Mouse (Mus musculus) inflammation-experienced regulatory T-cells, adult 6 months (primary cell): ENCODE results near the gene Sun5. TPM values are rescaled to one million over a fixed set of nuclear protein-coding genes. Genes with fewer than 3 reads are reported as not detected.
"Not testable (repeated sequence)": the region's sequence is repeated elsewhere in the genome, so short reads cannot be mapped to it uniquely, and the experiment has no call there.

Experiments
- ATAC-seq: one replicate; pipeline ENCODE4 v1.8.0; 2017
- polyA plus RNA-seq, 3 experiments: library from polyadenylated mRNA; unstranded; fragments of 100-300 nt; shearing (Covaris generic); gene quantifications; one replicate each; pipeline ENCODE4 v1.2.1; 2017

The Sun5 gene
- polyA plus RNA-seq, result not detected

DNA sequence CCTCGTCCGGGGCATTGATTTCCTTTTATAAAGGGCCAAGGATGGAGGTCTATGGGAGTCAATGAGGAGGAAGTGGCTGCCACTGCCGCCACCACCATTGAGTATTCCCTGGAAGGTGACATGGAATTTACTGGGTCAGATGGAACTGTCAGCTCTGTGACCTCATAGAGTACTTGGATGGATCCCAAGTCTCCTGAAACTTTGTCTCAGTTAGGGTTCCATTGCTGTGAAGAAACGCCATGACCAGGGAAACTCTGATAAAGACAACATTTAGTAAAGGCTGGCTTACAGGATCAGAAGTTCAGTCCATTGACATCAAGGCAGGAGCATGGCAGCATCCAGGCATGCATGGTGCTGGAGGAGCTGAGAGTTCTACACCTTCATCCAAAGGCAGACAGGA lies at the start of gene Sun5:
TSS of gene Sun5 (minus strand) at position 101 of the 400 bp plus-strand sequence.
- ATAC-seq, result no peak

GRCm38 (mm10) chr2:153917930-153918329 lies 47.0 kb upstream of the Sun5 start, which contains the start of gene Bpifb3:
Gene Bpifb3, plus strand, starts transcription at chr2:153918230.
- no peak for ATAC-seq

DNA sequence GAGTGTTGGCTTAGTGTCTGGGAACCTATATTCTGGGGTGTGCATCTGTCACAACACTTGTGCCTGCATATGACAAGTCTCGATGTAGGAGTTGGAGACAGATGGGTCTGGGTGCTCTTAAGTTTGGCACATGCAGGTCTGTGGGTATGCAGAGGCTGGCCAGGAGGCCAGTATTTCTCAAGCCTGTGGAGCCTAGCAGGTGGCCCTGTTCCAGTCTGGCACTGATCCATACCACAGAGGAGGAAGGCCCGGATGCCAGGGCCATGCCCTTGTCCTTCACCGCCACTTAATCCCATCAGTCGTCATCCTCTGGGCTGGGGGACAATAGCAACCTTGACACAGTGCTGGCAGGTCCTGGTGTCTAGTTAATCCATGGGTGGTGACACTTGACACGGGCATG lies 43.3 kb upstream of the Sun5 start:
- no peak for ATAC-seq

DNA sequence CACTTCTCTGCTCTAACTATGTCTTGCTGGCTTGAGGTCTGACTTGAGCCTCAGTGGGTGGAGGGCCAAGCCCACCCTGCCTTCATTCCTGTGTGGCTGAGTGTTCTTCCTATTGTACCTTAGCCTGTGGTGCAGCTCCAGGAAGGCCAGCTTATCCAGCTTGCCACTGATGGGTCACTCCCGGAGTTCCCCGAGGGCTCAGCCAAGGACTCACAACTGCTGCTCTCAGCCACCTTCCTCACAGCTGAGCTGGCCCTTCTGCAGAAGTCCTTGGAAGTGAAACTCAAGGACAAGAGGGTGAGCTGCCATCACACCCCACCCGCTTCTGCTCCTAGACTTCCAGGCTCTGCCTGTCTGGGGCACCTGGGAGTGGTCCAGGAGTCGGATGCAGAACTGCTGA lies 35.7 kb upstream of the Sun5 start:
- ATAC-seq, result no peak

DNA sequence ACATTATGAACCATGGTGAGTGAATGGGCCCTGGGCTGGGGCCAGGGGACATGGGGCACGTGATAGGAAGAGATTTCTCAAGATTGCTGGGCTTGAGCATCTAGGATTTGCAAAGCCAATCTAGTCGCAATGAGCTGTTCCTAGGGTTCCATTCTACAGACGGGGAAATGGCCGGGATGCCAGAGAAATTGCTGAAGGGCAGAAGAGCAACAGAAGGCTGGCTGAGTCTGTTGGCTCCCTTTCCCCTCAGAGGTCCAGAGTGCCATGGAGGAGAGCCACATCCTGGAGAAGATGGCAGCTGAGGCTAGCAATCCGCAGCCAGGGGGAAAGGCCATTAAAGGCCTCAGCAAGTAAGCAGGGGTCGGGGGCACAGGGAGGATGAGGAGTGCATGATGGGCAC lies 31.8 kb upstream of the Sun5 start:
- no peak for ATAC-seq

- no peak for ATAC-seq
These were observed 29.2 kb upstream of the Sun5 start, which contains the start of gene Bpifb6 for GRCm38 (mm10) chr2:153900088-153900487. Gene Bpifb6, plus strand, starts transcription at chr2:153900388.

GRCm38 (mm10) chr2:153899111-153899510 lies 28.2 kb upstream of the Sun5 start:
- ATAC-seq, result no peak

- no peak for ATAC-seq
These were observed 3.9 kb upstream of the Sun5 start, which contains the start of gene Bpifb2 for GRCm38 (mm10) chr2:153874745-153875144. Gene Bpifb2, plus strand, starts transcription at chr2:153875045.

DNA sequence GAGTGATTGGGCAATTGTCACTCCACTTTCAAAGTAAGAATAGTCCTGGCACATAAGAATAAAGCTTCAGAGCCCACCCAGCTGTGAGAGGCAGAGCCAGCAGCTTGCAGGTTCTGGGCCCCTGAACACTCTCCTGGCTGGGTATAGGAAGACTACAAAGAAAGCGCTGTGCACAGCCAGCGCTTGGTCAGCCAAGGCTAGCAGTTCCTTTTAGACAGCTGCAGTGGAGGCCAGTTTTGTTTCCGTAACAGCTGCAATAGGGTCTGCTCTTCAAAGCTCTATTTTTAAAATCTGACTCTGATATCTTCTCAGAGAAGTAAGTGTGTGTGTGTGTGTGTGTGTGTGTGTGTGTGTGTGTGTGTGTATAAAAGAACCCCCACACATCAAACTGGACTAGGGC lies 8.9 kb downstream of the Sun5 start:
- no peak for ATAC-seq

DNA sequence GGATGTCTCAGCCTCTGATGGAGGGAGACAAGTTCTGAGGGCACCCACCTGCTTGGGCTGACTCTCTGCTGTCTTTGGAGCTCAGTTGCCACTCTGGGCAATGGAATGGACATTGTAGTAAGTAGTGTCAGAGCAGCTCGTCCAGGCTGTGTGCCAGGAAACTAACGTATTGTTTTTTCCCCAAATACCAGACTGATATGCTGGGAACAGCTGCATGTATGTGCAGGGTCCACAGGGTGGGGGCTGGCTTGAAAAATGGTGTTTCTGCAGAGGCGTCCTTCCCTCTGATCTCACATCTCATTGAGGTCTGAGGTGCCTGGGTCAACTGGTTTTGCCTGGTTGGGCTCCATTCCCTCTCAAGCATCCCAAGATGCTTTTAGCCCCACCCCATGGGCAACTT lies 10.2 kb downstream of the Sun5 start:
- ATAC-seq, result no peak

- no peak for ATAC-seq
These were observed 10.6 kb downstream of the Sun5 start for GRCm38 (mm10) chr2:153860315-153860714.

DNA sequence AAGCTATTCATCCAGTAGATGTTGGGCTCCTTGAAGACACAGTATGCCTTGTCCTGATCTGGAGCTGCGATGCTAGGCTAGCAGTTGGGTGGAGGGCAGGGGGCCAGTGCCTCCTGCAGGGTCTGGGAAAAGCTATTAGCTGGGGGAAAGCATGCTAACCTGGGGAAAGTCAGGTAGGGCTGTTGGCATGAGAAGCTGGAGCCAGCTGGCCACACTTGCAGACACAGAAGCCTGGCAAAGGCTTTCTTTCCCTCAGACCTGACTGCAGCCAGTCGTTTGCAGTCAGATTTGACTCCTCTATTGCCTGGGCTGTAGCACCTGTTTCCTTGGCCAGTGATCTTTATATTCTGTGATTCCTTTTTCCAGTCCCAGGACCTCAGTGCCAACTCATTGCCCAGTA lies 11.3 kb downstream of the Sun5 start:
- ATAC-seq, result no peak

DNA sequence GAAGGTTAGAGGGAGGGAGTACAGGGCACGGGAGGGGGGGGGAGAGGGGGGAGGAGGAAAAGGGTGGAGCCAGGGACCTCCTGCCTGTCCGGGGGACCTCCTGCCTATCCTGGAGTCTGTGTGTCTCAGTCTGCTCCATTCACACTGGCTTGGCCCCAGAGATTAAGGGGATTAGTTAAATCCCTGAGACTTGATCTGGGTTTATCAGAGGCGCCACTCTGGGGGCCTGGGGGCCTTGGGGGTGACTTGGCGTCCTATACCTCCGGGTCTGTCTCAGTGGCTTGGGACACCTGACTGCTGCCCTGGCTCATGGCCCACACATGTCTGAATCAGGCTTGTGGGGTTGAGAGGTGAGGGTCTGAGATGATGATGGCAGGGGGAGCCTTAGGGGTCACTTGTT lies 17.3 kb downstream of the Sun5 start:
- ATAC-seq, result no peak

DNA sequence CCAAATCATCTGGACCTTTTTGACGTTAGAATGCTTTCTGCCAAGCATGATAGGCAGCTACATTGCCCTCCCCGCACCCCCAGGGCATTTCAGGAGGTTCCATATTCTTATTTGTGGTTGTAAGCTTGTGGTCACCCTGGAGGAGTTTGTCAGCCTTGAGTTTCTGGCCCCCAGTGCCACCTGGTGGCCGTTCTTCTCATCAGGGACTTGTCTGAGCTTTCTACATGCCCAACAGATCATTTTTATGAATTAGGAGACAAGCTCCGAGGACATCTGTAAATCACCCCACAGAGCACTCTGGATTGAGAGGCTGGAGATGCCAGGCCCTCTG lies 19.9 kb downstream of the Sun5 start:
- no peak for ATAC-seq

- no peak for ATAC-seq
These were observed 20.4 kb downstream of the Sun5 start for GRCm38 (mm10) chr2:153850351-153851029.

GRCm38 (mm10) chr2:153848389-153848788 lies 22.5 kb downstream of the Sun5 start:
- no peak for ATAC-seq

DNA sequence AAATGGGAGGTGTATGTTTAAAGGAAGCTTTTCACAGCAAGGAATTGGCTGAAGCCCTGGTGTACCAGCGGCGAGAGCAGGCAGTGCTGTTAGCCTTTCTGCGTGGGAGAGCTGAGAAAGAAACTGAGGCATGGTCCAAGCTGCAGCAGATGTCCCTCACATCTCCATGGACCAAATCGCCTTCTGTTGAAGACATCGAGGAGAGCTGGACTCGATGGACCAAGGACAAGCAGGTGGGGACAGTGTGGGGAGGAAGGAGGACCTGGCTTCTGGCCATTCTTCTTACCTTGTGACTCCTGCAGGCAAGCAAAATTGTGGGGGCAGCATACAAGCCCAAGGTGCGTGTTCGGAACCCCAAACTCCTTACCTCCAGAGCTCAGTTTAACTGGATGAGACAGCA lies 28.0 kb downstream of the Sun5 start:
- ATAC-seq, result no peak

- ATAC-seq, result no peak
These were observed 37.6 kb downstream of the Sun5 start for GRCm38 (mm10) chr2:153833291-153833690.

GRCm38 (mm10) chr2:153828704-153829103 lies 42.2 kb downstream of the Sun5 start:
- ATAC-seq, result no peak

GRCm38 (mm10) chr2:153827171-153827830 lies 43.6 kb downstream of the Sun5 start:
- ATAC-seq, result no peak

DNA sequence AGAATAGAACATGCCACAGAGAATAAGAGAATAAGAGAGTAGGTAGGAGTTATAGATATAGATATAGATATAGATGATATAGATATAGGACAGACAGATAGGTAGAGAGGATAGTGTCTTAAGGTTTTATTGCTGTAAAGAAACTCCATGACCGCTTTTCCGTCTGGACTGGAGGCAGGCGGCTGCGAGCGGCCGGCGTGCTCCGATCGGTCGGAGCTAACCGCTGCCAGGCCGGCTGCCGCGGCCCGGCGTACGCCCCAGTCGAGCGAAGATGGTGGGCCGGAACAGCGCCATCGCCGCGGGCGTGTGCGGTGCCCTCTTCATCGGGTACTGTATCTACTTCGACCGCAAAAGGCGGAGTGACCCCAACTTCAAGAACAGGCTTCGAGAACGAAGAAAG lies 45.0 kb downstream of the Sun5 start:
- not testable (repeated sequence) for ATAC-seq

GRCm38 (mm10) chr2:153824593-153824992 lies 46.3 kb downstream of the Sun5 start:
- no peak for ATAC-seq

GRCm38 (mm10) chr2:153822005-153822543 lies 48.8 kb downstream of the Sun5 start:
- no peak for ATAC-seq

DNA sequence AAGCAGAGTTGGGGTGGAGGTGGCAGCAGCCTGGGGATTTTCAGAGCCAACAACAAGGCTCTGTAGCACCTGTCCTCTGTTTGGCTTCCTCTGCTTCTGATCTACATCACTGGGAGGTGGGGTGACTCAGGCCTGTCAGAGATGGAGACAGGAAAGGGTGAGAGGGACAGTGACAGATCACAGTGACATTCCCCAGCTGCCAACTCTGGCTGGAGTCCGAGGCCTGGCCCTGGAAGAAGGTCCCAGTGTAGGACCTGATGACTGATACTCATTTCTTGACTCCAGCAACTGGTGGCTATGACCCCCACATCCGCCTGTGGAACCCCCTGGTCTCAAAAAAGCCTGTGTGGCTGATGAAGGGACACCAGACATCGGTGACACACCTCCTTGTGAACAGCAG lies 61.0 kb downstream of the Sun5 start:
- no peak for ATAC-seq
